Mouse (Mus musculus) brain, embryonic 14.5 days (tissue): ENCODE measurements around the gene Tvp23b.

Source experiments
- CTCF ChIP-seq: fragments of 200-500 bp; IDR thresholded peaks from 2 replicates; pipeline ENCODE4 v1.5.1; 2012; ENCODE audit warnings: inconsistent platforms, mild to moderate bottlenecking, moderate library complexity, borderline replicate concordance; ENCODE audit not compliant: insufficient read depth, insufficient read length; ENCODE audit errors: extremely low read depth
- POLR2A ChIP-seq: fragments of 200-500 bp; IDR thresholded peaks from 2 replicates; pipeline ENCODE4 v1.6.1; 2012; ENCODE audit warnings: mild to moderate bottlenecking, inconsistent platforms, borderline replicate concordance; ENCODE audit not compliant: poor library complexity, insufficient read depth, insufficient read length, severe bottlenecking; ENCODE audit errors: extremely low read depth

DNA sequence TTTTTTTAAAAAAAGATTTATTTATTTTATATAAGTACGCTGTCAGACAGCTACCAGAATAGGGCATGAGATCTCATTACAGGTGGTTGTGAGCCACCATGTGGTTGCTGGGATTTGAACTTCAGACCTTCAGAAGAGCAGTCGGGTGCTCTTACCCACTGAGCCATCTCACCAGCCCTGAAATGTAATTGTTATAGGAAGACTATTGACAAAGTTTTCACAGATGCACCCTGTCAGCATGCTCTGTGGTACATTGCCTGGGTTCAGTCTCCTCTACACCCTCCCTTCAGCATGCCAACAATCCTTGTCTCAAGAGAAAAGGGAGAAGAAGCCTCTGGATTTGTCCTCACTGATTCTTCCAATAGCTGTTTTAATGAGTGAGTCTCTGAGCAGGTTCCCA is 33.9 kb downstream of the Tvp23b start:
- TF ChIP-seq CTCF, result no peak
- TF ChIP-seq POLR2A, result no peak
